Mouse (Mus musculus): Measurements from ENCODE around the gene Trp53inp2. TPM values are rescaled to one million over a fixed set of nuclear protein-coding genes. Genes with fewer than 3 reads are reported as not detected.

Trp53inp2 gene
- total and polyA plus RNA-seq, 3 experiments, result 2.7 to 7.0 TPM; not detected in 1

DNA sequence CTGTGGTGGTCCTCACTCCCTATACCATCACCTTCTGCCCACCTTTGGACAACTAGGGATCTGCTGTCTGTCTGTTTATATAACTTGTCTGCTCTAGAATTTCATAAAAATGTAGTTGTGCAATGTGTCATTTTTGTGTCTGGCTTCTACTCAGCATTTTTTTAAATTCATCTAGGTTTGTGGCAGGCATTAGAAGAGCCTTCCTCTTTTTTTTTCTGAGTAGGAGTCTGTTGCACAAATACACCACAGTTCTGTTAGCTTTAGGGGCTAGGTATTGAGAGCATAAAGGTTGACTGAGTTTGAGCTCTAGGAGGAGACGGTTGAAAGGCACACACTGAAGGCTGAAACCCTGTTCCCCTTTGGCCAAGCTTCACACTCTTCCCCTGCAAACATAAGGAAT, 7.6 kb upstream of the Trp53inp2 start:
- H3K27ac ChIP-seq (ENCODE audit: control insufficient read depth, low read depth, low read length), result no peak overlapping the region
- H3K4me1 ChIP-seq (ENCODE audit: control insufficient read depth in 1 of 2, insufficient read depth in 2 of 2, low read length in 2 of 2), result peaks cover 2 to 3% of the 10 kb centered on the region in 2 experiments; a peak in 1 of 4 replicates
- no peak overlapping the region for H3K4me3 ChIP-seq (ENCODE audit: control insufficient read depth in 1 of 2, insufficient read depth in 1 of 2, low read depth in 2 of 2, low read length in 2 of 2)
- H3K9me3 ChIP-seq (replicated peaks; ENCODE audit: insufficient read depth, low read length), result no peaks in the 10 kb centered on the region
- H3K36me3 ChIP-seq (ENCODE audit: control insufficient read depth in 1 of 2, insufficient read depth in 2 of 2, low read length in 2 of 2), result peaks cover 0 to 3% of the 10 kb centered on the region in 2 experiments; a peak in 2 of 4 replicates
- no peak overlapping the region for H3K9ac ChIP-seq (ENCODE audit: control insufficient read depth, low read depth, low read length, poor library complexity, severe bottlenecking)
- no peak for DNase-seq (ENCODE audit: low read depth, low spot score)
- TF ChIP-seq ZNF384 (IDR thresholded peaks at IDR 0.05; ENCODE audit: low read depth, low read length) (peak; percentile 27; the same call in 1 of the 2 replicates), ZKSCAN1 (IDR thresholded peaks at IDR 0.05; ENCODE audit: low read depth, low read length) (no peak)
- H3K79me2 ChIP-seq (ENCODE audit: control insufficient read depth, insufficient read depth, low read length, poor library complexity), result no peaks in the 10 kb centered on the region
- H3K27me3 ChIP-seq (ENCODE audit: control insufficient read depth in 1 of 2, insufficient read depth in 2 of 2, low read length in 2 of 2), result peaks cover 2 to 4% of the 10 kb centered on the region in 2 experiments; a peak in 3 of 4 replicates

DNA sequence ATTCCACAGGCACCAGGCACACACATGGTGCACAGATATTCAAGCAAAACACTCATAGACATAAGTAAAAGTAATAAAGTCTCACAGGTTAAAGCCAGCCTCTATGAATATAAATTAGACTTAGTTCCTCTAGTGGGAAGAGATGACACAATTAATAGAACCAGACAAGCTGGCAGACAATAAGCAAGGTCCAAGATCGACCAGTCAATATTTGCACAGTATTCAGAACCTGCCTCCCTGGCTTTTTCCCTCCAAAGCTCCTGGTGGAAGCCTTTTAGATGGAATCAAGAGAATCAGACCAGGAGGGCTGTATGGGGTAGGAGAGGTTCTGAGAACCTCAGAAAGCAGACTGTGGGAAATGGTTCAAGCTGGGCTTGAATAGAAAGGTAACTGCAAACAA, 7.0 kb upstream of the Trp53inp2 start:
- peaks cover 2% of the 10 kb centered on the region in 2 experiments; a peak in 1 of 4 replicates for H3K4me1 ChIP-seq (ENCODE audit: control insufficient read depth in 1 of 2, insufficient read depth in 2 of 2, low read length in 2 of 2)
- H3K4me3 ChIP-seq (ENCODE audit: control insufficient read depth in 1 of 2, insufficient read depth in 1 of 2, low read depth in 2 of 2, low read length in 2 of 2), result no peak overlapping the region
- no peak overlapping the region for H3K9ac ChIP-seq (ENCODE audit: control insufficient read depth, low read depth, low read length, poor library complexity, severe bottlenecking)
- H3K27ac ChIP-seq (ENCODE audit: control insufficient read depth, low read depth, low read length), result no peak overlapping the region
- no peak for DNase-seq (ENCODE audit: low read depth, low spot score)
- H3K9me3 ChIP-seq (replicated peaks; ENCODE audit: insufficient read depth, low read length), result no peaks in the 10 kb centered on the region
- no peak for TF ChIP-seq MEF2A (IDR thresholded peaks at IDR 0.05; ENCODE audit: extremely low read depth, insufficient replicate concordance, low read depth, low read length, poor library complexity, severe bottlenecking)
- no peak for TF ChIP-seq ZKSCAN1 (IDR thresholded peaks at IDR 0.05; ENCODE audit: low read depth, low read length)
- no peak for TF ChIP-seq ZMIZ1 (IDR thresholded peaks at IDR 0.05; ENCODE audit: low read depth, low read length)
- no peak for TF ChIP-seq BHLHE40 (IDR thresholded peaks at IDR 0.05; ENCODE audit: borderline replicate concordance, low read depth, low read length)
- TF ChIP-seq UBTF (IDR thresholded peaks at IDR 0.05; ENCODE audit: borderline replicate concordance, insufficient read depth, low read depth, low read length), result no peak
- no peak for TF ChIP-seq RAD21 (IDR thresholded peaks at IDR 0.05; ENCODE audit: low read depth, low read length)
- TF ChIP-seq MYB (IDR thresholded peaks at IDR 0.05; ENCODE audit: low read depth, low read length), result no peak
- TF ChIP-seq CHD1 (IDR thresholded peaks at IDR 0.05; ENCODE audit: low read depth, low read length), result no peak
- TF ChIP-seq MAFK (IDR thresholded peaks at IDR 0.05; ENCODE audit: borderline replicate concordance, low read depth, low read length), result no peak
- no peak for TF ChIP-seq POLR2A (IDR thresholded peaks at IDR 0.05; ENCODE audit: control insufficient read depth in 1 of 2, insufficient read depth in 1 of 2, low read depth in 1 of 2, low read length in 2 of 2, poor library complexity in 1 of 2)
- no peak for TF ChIP-seq ZC3H11A (IDR thresholded peaks at IDR 0.05; ENCODE audit: low read depth, low read length)
- TF ChIP-seq KAT2A (conservative IDR thresholded peaks at IDR 0.05; ENCODE audit: low read depth, low read length), result no peak
- no peak for TF ChIP-seq TCF12 (IDR thresholded peaks at IDR 0.05; ENCODE audit: low read depth, low read length)
- no peak for TF ChIP-seq MYC (IDR thresholded peaks at IDR 0.05; ENCODE audit: low read depth, low read length)
- peaks cover 2 to 4% of the 10 kb centered on the region in 2 experiments; a peak in 3 of 4 replicates for H3K27me3 ChIP-seq (ENCODE audit: control insufficient read depth in 1 of 2, insufficient read depth in 2 of 2, low read length in 2 of 2)
- H3K79me2 ChIP-seq (ENCODE audit: control insufficient read depth, insufficient read depth, low read length, poor library complexity), result no peaks in the 10 kb centered on the region
- peaks cover 0 to 1% of the 10 kb centered on the region in 2 experiments; a peak in 2 of 4 replicates for H3K36me3 ChIP-seq (ENCODE audit: control insufficient read depth in 1 of 2, insufficient read depth in 2 of 2, low read length in 2 of 2)

Measured in MEL (cell line).